Mouse (Mus musculus) ES-E14 (cell line): Measurements from ENCODE around the gene Mapk6.

Source experiments
- HCFC1 ChIP-seq: IDR thresholded peaks from 2 replicates; pipeline ENCODE4 v1.6.1; 2012; ENCODE audit warnings: low read length, inconsistent platforms, borderline replicate concordance; ENCODE audit not compliant: insufficient read depth
- ZC3H11A ChIP-seq: IDR thresholded peaks from 2 replicates; pipeline ENCODE4 v1.6.1; 2012; ENCODE audit warnings: low read depth, mild to moderate bottlenecking, inconsistent platforms, low read length, borderline replicate concordance
- ZNF384 ChIP-seq: IDR thresholded peaks from 2 replicates; pipeline ENCODE4 v1.6.1; 2012; ENCODE audit warnings: low read depth, low read length, inconsistent platforms

DNA sequence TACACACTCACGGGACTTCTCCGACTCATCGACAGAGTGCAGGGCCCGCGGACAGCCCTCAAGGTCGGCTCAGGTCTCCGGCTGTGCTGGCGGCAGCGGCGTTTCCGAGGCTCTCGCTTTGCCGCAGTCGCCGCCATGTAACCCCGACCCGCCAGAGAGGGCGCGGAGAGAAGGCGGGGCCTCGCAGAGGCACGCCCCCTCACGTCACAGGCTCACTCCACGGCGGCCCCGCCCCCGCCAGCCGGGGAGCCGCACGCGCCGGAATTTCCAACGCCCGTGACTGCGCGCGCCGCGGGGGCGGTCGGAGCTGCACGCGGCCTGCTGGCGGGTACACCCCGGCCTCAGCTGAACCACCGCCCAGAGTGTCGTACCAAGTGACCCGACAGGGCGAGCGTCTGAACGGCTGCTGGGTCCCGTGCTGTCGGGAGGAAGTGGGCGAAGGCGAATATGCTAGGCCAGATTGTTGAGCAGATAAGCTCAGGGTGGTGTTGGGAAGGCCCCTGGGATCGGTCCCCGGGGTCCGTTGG, at the start of gene Mapk6:
- TF ChIP-seq ZC3H11A, result no peak
- peak; percentile 27; the same call in 1 of the 2 replicates for TF ChIP-seq HCFC1
- TF ChIP-seq ZNF384, result no peak
